Mouse (Mus musculus): ENCODE measurements around the gene Aph1a.
"Not testable (repeated sequence)": the region's sequence is repeated elsewhere in the genome, so short reads cannot be mapped to it uniquely, and the experiment has no call there.

The Aph1a gene

GRCm38 (mm10) chr3:95889664-95890063, 4.1 kb upstream of the Aph1a start:
- no peak for DNase-seq

DNA sequence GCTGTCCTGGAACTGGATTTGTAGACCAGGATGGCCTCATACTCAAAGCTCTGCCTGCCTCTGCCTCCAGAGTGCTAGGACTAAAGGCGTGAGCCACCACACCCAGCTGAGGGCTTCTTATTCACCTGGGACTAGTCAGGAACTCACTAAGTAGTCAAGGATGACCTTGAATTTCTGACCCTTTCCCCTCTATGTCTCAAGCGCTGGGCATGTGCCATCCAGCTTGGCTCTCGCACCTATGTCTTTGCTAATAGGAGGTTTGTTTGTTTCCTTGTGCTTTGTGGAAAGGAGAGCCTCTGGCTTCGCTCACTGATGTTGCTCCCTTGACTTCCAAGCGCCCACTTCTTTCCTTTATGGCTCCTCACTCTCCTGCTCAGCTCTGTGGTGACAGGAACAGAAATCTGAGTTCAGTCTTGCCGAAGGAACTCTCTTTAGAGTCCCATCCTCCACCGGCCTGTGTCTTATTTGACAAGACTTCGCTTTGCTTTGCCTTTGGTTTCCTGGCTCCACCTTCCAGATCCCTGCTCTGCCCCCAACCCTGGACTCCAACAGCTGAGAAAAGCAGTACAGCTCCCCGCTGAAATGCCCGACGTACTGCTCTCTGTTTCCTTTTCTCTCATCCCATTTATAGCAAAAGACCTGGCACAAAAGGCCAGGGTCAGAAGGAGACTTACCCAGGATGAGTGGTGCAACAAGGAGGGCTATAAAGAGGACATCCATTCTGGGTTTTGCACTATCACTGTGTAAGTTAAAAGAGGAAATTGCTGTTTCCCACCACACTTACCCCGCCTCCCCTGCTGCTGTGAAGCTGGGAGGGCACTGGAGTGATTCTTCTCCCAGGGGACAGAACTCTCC, 2.3 kb upstream of the Aph1a start, which contains the start of gene BC028528:
TSS of gene BC028528 (minus strand) at position 795 of the 855 bp plus-strand sequence.
- peak; percentile 83 for DNase-seq

DNA sequence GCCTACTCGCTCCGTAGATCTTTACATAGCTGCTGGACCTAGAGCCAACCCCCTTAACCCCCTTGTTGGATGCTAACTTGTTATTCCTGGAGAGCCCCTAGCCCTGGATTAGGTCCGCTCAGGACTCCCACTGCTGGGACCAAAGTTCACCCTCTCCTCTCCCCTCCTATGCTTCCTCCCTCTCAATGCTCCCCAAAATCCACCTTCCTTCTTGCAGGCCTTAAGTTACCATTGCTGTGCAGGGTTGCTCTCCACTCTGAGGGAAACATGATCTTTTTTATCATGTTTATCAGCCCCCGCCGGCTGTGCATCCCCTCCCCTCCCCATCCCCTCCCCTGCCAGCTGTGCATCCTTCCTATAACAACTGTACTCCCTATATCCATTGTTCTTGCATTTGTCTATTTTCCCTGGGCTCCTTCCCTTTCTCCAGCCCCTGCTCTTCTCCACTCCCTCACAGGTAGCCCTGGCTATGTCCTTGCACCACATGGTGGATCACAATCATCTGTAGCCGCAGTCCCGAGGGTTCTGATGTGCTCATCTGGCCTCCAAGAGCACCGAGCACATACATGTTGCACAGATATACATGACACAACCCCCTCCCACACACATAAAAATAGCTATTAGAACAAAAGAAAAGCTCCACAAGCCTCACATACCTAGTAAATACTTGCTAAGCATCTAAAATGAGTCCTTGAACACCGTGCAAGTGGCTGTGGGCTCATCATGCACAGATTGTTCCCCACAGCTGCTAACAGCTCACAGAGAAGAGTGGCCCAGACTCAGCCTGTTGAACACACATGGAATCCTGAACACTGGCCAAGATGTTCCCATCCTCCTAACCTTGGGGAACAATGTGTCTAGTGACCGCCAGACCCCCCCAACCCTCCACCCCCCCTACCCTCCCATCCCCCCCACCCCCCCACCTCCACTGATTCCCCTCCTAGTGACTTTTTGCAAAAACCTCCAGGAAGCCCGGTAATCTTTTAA, 1.4 kb upstream of the Aph1a start:
- DNase-seq, result peak; percentile 73

- peak; percentile 78 for DNase-seq
Observed at GRCm38 (mm10) chr3:95893126-95893525, 643 bp upstream of the Aph1a start.

- DNase-seq, result peak; percentile 86
Observed at GRCm38 (mm10) chr3:95894317-95895160, 770 bp downstream of the Aph1a start.

DNA sequence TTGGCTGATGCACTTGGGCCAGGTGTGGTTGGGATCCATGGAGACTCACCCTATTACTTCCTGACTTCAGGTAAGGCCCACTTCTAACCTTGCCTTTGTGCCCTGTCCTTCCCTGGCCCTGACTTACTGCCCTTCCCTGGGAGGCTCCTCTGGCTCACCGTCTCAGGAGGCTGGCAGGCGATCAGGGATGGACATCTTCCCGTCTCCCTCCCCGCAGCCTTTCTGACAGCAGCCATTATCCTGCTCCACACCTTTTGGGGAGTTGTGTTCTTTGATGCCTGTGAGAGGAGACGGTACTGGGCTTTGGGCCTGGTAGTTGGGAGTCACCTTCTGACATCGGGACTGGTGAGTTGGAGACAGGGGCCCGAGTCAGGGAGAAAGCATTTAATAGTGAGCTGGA, 1.7 kb downstream of the Aph1a start:
- DNase-seq, result not testable (repeated sequence)

DNA sequence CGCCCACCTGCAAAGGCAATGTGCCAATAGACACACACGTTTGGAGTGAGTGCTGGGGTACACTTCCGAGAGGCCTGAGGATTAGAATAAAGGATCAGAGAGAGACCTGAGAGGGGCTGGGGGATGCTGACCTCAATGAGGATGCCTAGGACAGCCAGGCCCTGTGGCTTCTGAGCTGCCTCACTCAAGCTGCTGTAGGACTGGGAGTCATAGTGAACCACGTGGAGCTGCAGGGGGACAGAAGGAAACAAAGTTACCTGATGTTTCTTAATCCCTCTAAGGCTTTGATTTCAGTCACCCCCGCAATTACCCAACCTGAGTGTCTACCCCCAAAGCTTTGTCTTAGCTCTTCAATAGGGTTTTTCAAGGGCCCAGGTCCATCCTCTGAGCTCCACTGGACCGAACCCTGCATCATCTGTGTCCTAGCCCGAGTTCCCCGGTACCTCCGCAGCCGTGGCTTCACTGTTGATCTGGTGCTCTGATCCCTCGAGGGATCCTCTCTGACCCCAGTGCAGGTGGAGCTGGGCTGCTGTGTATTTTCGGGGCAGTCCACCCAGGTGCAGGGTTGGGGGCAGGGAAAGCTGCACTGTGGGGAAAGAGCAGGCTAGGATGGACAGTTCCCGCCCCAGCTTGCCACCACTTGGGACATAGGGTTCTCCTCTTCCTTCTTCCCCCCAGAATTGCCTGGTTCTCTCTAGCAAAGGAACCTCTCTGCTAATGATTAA, 6.2 kb downstream of the Aph1a start:
- no peak for DNase-seq

DNA sequence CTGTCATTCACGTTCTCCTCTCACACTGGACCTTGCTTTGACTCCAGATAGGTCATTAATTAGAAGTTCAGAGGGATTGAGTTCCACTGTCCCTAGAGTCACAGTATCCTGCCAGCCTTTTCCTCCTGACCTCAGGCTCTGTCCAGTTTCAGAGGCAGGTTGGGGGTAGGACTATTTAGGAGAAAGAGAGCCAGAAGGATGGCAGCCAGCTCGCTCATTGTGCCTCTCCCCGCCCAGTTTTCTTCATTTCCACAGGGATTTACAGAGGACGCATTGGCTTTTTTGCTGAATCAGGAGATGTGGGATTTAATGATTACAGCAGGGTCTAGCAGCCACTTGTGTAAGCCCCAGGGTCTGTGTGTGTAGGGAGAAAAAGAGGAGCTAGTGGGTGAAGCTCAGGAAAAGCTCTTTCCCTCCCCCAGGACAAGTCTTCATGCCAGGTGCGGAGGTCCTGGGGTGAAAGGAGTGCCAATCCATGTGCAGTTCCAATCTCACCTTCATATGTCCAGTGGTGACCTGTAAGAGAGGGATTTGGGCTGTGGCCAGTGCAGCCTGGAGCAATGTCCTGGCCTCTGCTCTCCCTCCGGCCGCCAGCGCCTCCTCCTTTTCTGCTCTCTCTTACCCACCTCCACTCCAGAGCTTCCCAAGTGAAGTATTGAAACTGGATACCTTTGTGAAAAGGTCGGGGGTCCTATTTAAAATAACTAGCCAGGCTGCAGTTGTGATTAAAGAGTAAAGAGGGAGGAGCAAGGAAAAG, 8.0 kb downstream of the Aph1a start:
- DNase-seq, result no peak

DNA sequence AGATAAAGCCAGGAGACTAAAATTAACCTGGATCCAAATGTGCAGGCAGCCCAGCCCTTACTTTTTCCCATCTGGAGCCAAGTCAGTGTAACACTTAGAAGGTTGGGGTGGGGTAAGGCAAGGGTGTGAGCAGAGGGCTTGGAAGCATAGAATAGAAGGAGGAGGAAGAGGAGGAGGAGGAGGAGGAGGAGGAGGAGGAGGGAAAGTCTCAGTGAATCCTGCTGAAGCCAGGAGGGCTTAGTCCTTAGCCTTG, 8.5 kb downstream of the Aph1a start:
- DNase-seq, result no peak

- no peak for DNase-seq
Observed at GRCm38 (mm10) chr3:95902643-95903042, 8.9 kb downstream of the Aph1a start.

DNA sequence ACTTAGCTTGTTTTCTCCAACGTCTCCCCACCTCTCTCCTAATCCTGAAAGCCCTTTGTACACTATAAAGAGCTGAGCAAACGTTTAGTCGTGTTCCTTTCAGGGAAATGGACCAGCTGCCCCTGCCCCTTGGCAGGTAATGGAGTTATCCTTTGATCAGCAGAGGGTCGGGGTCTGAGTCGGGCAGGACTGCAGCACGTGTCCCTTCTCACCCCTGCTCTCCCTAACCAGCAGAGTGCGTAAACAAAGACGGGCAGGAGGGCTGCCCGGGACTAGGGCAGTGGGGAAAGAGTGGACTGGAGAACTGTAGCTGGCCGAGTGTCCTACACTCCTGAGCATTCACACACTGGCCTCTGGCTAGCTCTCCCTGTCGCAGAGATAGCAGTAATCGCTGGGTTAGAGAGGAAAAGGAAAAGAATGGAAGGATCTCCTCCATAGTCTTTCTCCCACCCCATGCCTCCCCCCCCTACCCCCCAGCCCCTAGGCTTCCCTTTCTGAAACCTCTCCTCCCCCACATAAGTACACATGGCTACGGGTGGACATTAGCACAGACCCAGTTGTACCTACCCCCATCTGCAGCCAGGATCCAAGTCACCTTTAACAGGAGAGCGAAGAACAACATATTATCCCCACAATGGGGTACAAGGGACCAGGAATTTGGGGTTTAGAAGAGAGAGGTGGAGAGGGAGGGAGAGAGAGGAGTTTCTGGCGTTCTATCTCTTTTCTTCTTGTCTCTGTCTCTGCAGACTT, 10.2 kb downstream of the Aph1a start:
- DNase-seq, result no peak

DNA sequence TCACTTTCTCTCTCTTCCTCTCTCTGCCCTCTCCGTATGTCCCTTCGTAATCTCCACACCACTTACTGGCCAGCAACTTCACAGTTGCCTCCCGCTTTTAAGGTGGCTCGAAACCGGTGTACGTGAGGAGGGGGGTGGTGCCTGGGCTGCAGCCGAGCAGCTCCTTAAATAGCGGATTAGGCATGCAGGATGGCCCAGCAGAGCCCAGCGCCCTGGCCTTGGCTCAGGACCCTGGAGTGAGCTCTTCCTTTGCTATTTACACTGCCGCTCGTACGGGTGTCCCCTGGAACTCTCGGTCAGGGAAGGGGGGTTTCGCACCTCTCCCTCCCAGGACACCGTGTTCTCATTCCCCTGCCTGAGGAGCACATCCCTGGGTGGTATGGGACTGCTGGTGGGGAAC, 10.8 kb downstream of the Aph1a start, which contains the start of gene Car14:
TSS of gene Car14 (minus strand) at position 124 of the 400 bp plus-strand sequence.
- DNase-seq, result peak; percentile 28

GRCm38 (mm10) chr3:95905146-95905939, 11.6 kb downstream of the Aph1a start:
- DNase-seq, result peak; percentile 78

DNA sequence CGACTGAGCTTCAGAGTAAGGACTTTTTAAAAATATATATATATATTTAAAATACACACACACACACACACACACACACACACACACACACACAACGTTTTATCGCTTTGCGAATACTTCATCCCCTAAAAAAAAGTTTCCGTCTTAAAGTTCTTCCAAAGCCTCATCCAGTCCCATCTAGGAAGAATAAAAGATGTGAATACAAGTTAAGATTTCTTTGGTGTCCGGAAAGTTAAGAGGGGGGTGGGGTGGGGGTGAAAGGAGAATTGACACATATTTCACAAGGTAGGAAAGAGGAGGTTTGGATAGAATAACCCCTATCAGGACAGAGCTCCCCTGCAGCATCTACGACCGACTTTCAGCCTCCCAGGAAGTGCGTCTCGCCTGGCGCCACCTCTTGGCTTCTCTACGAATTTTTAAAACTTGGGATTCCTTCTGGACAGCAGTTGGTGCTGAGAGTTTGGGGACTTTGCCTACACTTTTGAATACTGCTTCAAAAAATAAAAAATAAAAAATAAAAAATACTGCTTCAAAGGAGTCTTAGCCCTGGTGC, 12.2 kb downstream of the Aph1a start:
- peak; percentile 82 for DNase-seq

- peak; percentile 71 for DNase-seq
Observed at GRCm38 (mm10) chr3:95906860-95907259, 13.1 kb downstream of the Aph1a start.

DNA sequence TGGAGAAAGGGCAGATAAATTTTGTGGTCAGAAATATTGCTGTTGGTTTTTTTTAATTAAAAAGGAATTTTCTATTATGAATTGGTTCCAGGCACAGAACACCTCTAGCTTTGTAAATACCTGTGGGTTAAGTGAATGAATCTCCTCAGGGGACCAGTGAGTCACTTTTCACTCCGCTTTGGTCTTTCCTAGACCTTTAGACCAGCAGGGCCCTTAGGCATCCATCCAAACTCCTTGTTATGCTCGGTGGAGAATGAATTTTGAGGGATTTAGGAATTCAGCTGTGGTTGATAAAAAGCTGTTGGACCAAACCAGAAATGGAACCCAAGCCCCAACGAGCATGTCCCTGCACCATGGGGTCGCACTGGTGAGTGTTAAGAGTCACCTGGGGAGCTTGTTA, 13.8 kb downstream of the Aph1a start:
- DNase-seq, result no peak

- DNase-seq, result no peak
Observed at GRCm38 (mm10) chr3:95914706-95915105, 20.9 kb downstream of the Aph1a start.

- no peak for DNase-seq
Observed at GRCm38 (mm10) chr3:95916760-95917159, 23.0 kb downstream of the Aph1a start.

DNA sequence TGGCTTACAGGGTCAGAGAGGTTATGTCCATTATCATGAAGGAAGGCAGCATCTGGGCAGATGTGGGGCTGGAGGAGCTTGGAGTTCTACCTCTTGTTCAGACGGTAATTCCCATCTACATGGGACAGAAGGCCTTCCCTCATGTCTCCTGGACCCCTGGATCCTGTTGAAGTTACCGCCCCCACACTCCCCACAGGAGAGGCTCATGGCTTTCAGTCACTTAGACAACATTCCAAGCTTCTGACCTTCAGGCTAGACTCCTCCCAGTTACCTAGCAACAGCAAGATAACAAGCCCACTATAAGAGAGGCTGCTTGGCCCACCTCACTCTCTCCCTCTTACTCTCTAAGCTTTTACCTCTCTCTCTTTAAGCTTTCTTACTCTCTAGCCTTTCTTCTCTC, 26.8 kb downstream of the Aph1a start:
- DNase-seq, result not testable (repeated sequence)

Measured in lung, postnatal 10 days (tissue).